Mouse (Mus musculus) brain, embryonic 14.5 days (tissue): Measurements from ENCODE around the gene Dnah12. TPM values are rescaled to one million over a fixed set of nuclear protein-coding genes. Genes with fewer than 3 reads are reported as not detected.

ENCODE experiments used
- DNase-seq: peaks from one replicate; pipeline ENCODE4 v3.0.0-alpha.2; 2011; ENCODE audit warnings: low read depth
- CTCF ChIP-seq: fragments of 200-500 bp; IDR thresholded peaks from 2 replicates; pipeline ENCODE4 v1.5.1; 2012; ENCODE audit warnings: inconsistent platforms, mild to moderate bottlenecking, moderate library complexity, borderline replicate concordance; ENCODE audit not compliant: insufficient read depth, insufficient read length; ENCODE audit errors: extremely low read depth
- POLR2A ChIP-seq: fragments of 200-500 bp; IDR thresholded peaks from 2 replicates; pipeline ENCODE4 v1.6.1; 2012; ENCODE audit warnings: mild to moderate bottlenecking, inconsistent platforms, borderline replicate concordance; ENCODE audit not compliant: poor library complexity, insufficient read depth, insufficient read length, severe bottlenecking; ENCODE audit errors: extremely low read depth
- polyA plus RNA-seq: library from polyadenylated mRNA; depleted of rRNA; stranded (reverse); fragments of >200 nt; gene quantifications from 2 replicates; pipeline ENCODE4 v1.2.3, GENCODE M21; 2012; rRNA removed

Dnah12 gene
- 0.04 and 0.15 TPM in 2 replicates for polyA plus RNA-seq

GRCm38 (mm10) chr14:26692974-26693373 lies at the start of gene Dnah12:
TSS of gene Dnah12 (plus strand) at chr14:26693274.
- no peak for DNase-seq
- TF ChIP-seq CTCF: no peak
- TF ChIP-seq POLR2A: no peak

- TF ChIP-seq POLR2A (no peak), CTCF (no peak)
- peak; percentile 93 for DNase-seq
Measured at GRCm38 (mm10) chr14:26645989-26646650, 47.0 kb upstream of the Dnah12 start.

GRCm38 (mm10) chr14:26647811-26648210 lies 45.3 kb upstream of the Dnah12 start:
- DNase-seq: no peak
- TF ChIP-seq CTCF (no peak), POLR2A (no peak)

- TF ChIP-seq POLR2A: no peak
- peak; percentile 30; the same call in 1 of the 2 replicates for TF ChIP-seq CTCF
- DNase-seq: peak; percentile 40
Measured at GRCm38 (mm10) chr14:26651901-26652300, 41.2 kb upstream of the Dnah12 start.

GRCm38 (mm10) chr14:26658178-26658577 lies 34.9 kb upstream of the Dnah12 start:
- TF ChIP-seq POLR2A (no peak), CTCF (no peak)
- no peak for DNase-seq

- TF ChIP-seq CTCF: no peak
- no peak for TF ChIP-seq POLR2A
- DNase-seq: no peak
Measured at GRCm38 (mm10) chr14:26660233-26660632, 32.8 kb upstream of the Dnah12 start.

- no peak for DNase-seq
- no peak for TF ChIP-seq POLR2A
- TF ChIP-seq CTCF: no peak
Measured at GRCm38 (mm10) chr14:26662016-26662415, 31.1 kb upstream of the Dnah12 start.

GRCm38 (mm10) chr14:26662488-26662887 lies 30.6 kb upstream of the Dnah12 start:
- TF ChIP-seq CTCF (no peak), POLR2A (no peak)
- DNase-seq: no peak

GRCm38 (mm10) chr14:26663851-26664250 lies 29.2 kb upstream of the Dnah12 start:
- DNase-seq: no peak
- TF ChIP-seq POLR2A (no peak), CTCF (no peak)

- DNase-seq: no peak
- no peak for TF ChIP-seq POLR2A
- no peak for TF ChIP-seq CTCF
Measured at GRCm38 (mm10) chr14:26667991-26668370, 25.1 kb upstream of the Dnah12 start.

- TF ChIP-seq POLR2A: no peak
- no peak for DNase-seq
Measured at GRCm38 (mm10) chr14:26668371-26669291, 24.4 kb upstream of the Dnah12 start.

GRCm38 (mm10) chr14:26669292-26670073 lies 23.6 kb upstream of the Dnah12 start, which contains the start of gene Pde12:
TSS of gene Pde12 (minus strand) at chr14:26669883.
- peak; percentile 97 for DNase-seq
- TF ChIP-seq POLR2A: peak; percentile 71; the same call in 1 of the 2 replicates
- no peak for TF ChIP-seq CTCF
